Mouse (Mus musculus) thymus, adult 2 months (tissue): Measurements from ENCODE around the gene Plaur. TPM values are rescaled to one million over a fixed set of nuclear protein-coding genes. Genes with fewer than 3 reads are reported as not detected.
"Not testable (repeated sequence)": the region's sequence is repeated elsewhere in the genome, so short reads cannot be mapped to it uniquely, and the experiment has no call there.

Source experiments
- DNase-seq: peaks from one replicate; pipeline ENCODE4 v3.0.0; 2021
- H3K27ac ChIP-seq: fragments of 200-500 bp; 2 replicates; pipeline ENCODE4 v1.5.1; 2012; ENCODE audit warnings: low read length, control low read depth; ENCODE audit not compliant: control insufficient read depth, insufficient read depth
- H3K27me3 ChIP-seq: fragments of 200-500 bp; 2 replicates; pipeline ENCODE4 v1.6.1; 2012; ENCODE audit warnings: mild to moderate bottlenecking, low read length, moderate library complexity, mixed read lengths; ENCODE audit not compliant: control insufficient read depth, insufficient read depth
- H3K36me3 ChIP-seq: fragments of 200-500 bp; 2 replicates; pipeline ENCODE4 v1.6.1; 2012; ENCODE audit warnings: mild to moderate bottlenecking, low read length, moderate library complexity; ENCODE audit not compliant: control insufficient read depth, insufficient read depth
- H3K4me1 ChIP-seq: fragments of 200-500 bp; replicated peaks from 2 replicates; pipeline ENCODE4 v1.6.1; 2012; ENCODE audit warnings: low read length; ENCODE audit not compliant: control insufficient read depth, insufficient read depth
- H3K4me3 ChIP-seq: fragments of 200-500 bp; 2 replicates; pipeline ENCODE4 v1.5.1; 2012; ENCODE audit warnings: mild to moderate bottlenecking, low read length, control low read depth, moderate library complexity; ENCODE audit not compliant: control insufficient read depth, insufficient read depth
- CTCF ChIP-seq: fragments of 200-500 bp; IDR thresholded peaks from 2 replicates; pipeline ENCODE4 v1.5.1; 2012; ENCODE audit warnings: mild to moderate bottlenecking, control low read depth, low read length, moderate library complexity, borderline replicate concordance; ENCODE audit not compliant: control insufficient read depth, poor library complexity, insufficient read depth; ENCODE audit errors: extremely low read depth
- POLR2A ChIP-seq: fragments of 200-500 bp; IDR thresholded peaks from 2 replicates; pipeline ENCODE4 v1.6.1; 2012; ENCODE audit warnings: mild to moderate bottlenecking, low read length, control low read depth, moderate library complexity; ENCODE audit not compliant: control insufficient read depth, poor library complexity, insufficient read depth; ENCODE audit errors: extremely low read depth
- WGBS: fragments of 180-500 bp; shearing (Covaris S2); methylation state at CpG from one replicate; pipeline ENCODE4 v1.1.7; 2018; 5-methylcytosine and 5-hydroxymethylcytosine counted together
- polyA plus RNA-seq: library from polyadenylated mRNA; depleted of rRNA; stranded (reverse); fragments of >200 nt; gene quantifications from 2 replicates; pipeline ENCODE4 v1.2.3, GENCODE M21; 2012

Gene Plaur
- polyA plus RNA-seq, 1 experiment, result 9.5 TPM

DNA sequence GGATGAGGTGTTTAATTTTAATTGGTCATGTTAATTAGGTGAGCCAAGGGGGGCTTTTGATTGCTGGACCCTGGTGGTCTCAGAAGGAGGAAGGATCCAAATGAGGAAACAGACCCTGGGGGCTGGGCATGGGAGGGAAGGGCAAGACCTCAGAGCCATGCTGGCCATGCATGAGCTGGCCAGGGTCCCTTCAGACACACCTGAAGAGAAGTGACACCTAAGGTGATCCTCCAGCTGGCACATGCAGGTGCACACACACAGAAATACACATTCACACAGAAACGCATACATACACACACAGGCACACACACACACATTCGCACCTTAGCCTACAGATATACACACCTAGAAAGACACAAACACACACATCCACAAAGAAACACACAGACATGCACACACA is 17.4 kb downstream of the Plaur start:
- peaks cover 11% of the 10 kb centered on the region; the same call in 1 of the 2 replicates for H3K27me3 ChIP-seq
- H3K36me3 ChIP-seq, result no peaks in the 10 kb centered on the region

DNA sequence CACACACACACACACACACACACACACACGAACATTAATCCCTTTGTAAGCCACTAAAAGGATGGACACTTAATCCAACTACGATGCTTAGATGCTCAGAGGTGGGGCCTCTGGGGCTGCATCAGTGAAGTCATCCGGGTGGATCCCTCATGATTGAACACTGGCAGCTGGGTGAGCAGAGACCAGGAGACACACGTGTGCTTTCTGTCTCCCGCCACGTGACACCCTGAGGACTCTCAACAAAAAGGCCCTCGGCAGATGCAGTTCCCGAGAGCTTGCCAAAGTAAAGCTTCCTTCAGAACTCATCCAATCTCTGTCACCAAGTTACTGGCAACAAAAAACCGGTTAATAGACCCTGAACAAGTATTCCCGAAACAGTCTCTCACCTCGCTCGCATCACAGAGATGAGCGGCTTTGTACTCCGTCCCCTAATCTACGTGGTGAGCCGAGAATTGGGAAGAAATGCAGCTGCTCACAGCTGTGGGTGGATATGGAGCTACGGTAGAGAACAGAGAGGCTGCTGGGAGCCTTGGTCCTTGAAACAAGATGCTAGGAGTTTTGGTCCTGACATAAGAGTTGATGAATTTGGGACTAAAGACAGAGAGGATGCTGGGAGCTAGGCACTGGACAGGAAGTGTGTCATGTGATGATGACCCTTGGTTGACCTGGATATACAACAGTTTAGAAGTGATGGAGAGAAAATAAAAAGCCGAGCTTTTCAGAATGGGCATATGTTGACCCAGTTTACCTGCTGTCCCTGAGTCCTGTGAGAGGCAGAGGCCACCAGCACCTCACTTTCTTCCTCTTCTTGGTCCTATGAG is 18.0 kb downstream of the Plaur start:
- Histone ChIP-seq H3K27me3 (peaks cover 11% of the 10 kb centered on the region; the same call in 1 of the 2 replicates), H3K27ac (no peak overlapping the region; the same call in 1 of the 2 replicates)

More for the DNA sequence above, 17.4 kb downstream of the Plaur start:
- H3K27ac ChIP-seq, result no peak overlapping the region
- no peak for TF ChIP-seq POLR2A
- TF ChIP-seq CTCF, result no peak
- WGBS, result 97% methylated on average over 2 of the region's 2 CpGs
- H3K4me1 ChIP-seq, result peaks cover 7% of the 10 kb centered on the region
- no peak for DNase-seq
- H3K4me3 ChIP-seq, result no peak overlapping the region

DNA sequence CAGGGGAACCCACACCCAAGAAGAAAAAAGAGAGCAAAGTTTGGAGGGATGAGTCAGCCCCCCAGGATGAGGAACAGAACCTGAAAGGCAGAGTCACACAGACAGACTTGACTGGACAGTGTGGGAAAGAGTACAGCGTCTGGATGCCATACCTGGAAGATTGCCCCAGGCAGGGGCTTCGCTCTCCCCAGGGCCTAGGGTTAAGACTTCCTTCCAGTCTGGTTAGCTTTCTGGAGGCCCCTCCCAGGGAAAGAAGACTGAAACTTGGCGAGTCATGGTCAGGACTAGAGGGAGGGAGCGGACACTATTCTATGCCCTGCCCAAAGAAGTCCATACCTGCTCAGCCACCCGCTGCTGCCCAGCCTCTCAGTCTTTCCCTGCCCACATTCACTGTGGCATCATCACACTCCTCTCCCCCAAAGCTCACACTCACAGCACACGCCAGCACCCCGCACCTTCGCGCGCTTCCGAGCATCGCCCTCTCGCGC is 18.7 kb downstream of the Plaur start:
- peak overlapping the region; percentile 81 for H3K4me3 ChIP-seq
- H3K36me3 ChIP-seq, result no peaks in the 10 kb centered on the region
- no peak overlapping the region for H3K27ac ChIP-seq
- WGBS, result 10% methylated on average over 14 of the region's 14 CpGs
- H3K4me1 ChIP-seq, result peaks cover 7% of the 10 kb centered on the region
- H3K27me3 ChIP-seq, result peaks cover 11% of the 10 kb centered on the region; the same call in 1 of the 2 replicates
- TF ChIP-seq POLR2A (no peak), CTCF (no peak)
- no peak for DNase-seq

More for the DNA sequence above, 18.0 kb downstream of the Plaur start:
- Histone ChIP-seq H3K36me3 (no peaks in the 10 kb centered on the region), H3K4me3 (no peak overlapping the region), H3K4me1 (peaks cover 7% of the 10 kb centered on the region)
- TF ChIP-seq POLR2A, result no peak
- TF ChIP-seq CTCF, result no peak
- no peak for DNase-seq
- WGBS, result 85% methylated on average over 18 of the region's 18 CpGs

GRCm38 (mm10) chr7:24481474-24482207 is 19.4 kb downstream of the Plaur start, which contains the start of gene Cadm4:
Gene Cadm4 (plus strand): TSS chr7:24482023.
- H3K27ac ChIP-seq, result no peak within 1 kb of the TSS
- H3K27me3 ChIP-seq, result peaks cover 11% of the 10 kb centered on the region; the same call in 1 of the 2 replicates
- DNase-seq, result peak; percentile 87
- H3K4me3 ChIP-seq, result peak within 1 kb of the TSS; percentile 81
- H3K36me3 ChIP-seq, result no peaks in the 10 kb centered on the region
- H3K4me1 ChIP-seq, result peaks cover 7% of the 10 kb centered on the region
- 2% methylated on average over 83 of the region's 83 CpGs for WGBS
- TF ChIP-seq POLR2A, result no peak
- TF ChIP-seq CTCF, result no peak

GRCm38 (mm10) chr7:24482208-24483020 is 20.1 kb downstream of the Plaur start:
- H3K4me1 ChIP-seq, result peaks cover 7% of the 10 kb centered on the region
- WGBS, result 7% methylated on average over 30 of the region's 38 CpGs
- no peak for DNase-seq
- peaks cover 11% of the 10 kb centered on the region; the same call in 1 of the 2 replicates for H3K27me3 ChIP-seq
- H3K36me3 ChIP-seq, result no peaks in the 10 kb centered on the region
- no peak overlapping the region for H3K27ac ChIP-seq
- H3K4me3 ChIP-seq, result peak overlapping the region; percentile 35
- TF ChIP-seq POLR2A, result no peak
- TF ChIP-seq CTCF, result no peak

- peaks cover 11% of the 10 kb centered on the region; the same call in 1 of the 2 replicates for H3K27me3 ChIP-seq
- not testable (repeated sequence) for H3K4me3 ChIP-seq, H3K4me1 ChIP-seq, H3K36me3 ChIP-seq, DNase-seq, H3K27ac ChIP-seq
- 33% methylated on average over 6 of the region's 6 CpGs for WGBS
Measured at GRCm38 (mm10) chr7:24483291-24483690, 21.0 kb downstream of the Plaur start.
